Mouse (Mus musculus) frontal cortex, adult 2 months (tissue): ENCODE results near the gene Dtx1. TPM values are rescaled to one million over a fixed set of nuclear protein-coding genes. Genes with fewer than 3 reads are reported as not detected.

Experiments
- DNase-seq, 2 experiments: peaks; one replicate each; pipeline ENCODE4 v3.0.0; 2022; ENCODE audit warnings: low spot score in 1 of 2; ENCODE audit errors: extremely low spot score in 1 of 2
- polyA plus RNA-seq: library from polyadenylated mRNA; depleted of rRNA; stranded (reverse); fragments of >200 nt; gene quantifications from 2 replicates; pipeline ENCODE4 v1.2.3, GENCODE M21; 2012

Dtx1 gene
- polyA plus RNA-seq, 1 experiment, result 93.3 TPM

- DNase-seq, result no peak
These were observed 5.2 kb downstream of the Dtx1 start for GRCm38 (mm10) chr5:120706541-120706940.

GRCm38 (mm10) chr5:120704421-120704820, 7.3 kb downstream of the Dtx1 start:
- DNase-seq, result no peak

GRCm38 (mm10) chr5:120703660-120704059, 8.1 kb downstream of the Dtx1 start:
- DNase-seq, result no peak

- no peak for DNase-seq
These were observed 8.8 kb downstream of the Dtx1 start for GRCm38 (mm10) chr5:120702969-120703368.

- DNase-seq, result no peak
These were observed 9.3 kb downstream of the Dtx1 start for GRCm38 (mm10) chr5:120702421-120702820.

- DNase-seq, result no peak
These were observed 10.5 kb downstream of the Dtx1 start for GRCm38 (mm10) chr5:120700996-120701790.

GRCm38 (mm10) chr5:120698801-120699391, 12.8 kb downstream of the Dtx1 start:
- no peak for DNase-seq

GRCm38 (mm10) chr5:120698181-120698580, 13.5 kb downstream of the Dtx1 start:
- no peak for DNase-seq

- DNase-seq, result no peak
These were observed 14.9 kb downstream of the Dtx1 start for GRCm38 (mm10) chr5:120696865-120697264.

- no peak for DNase-seq
These were observed 15.5 kb downstream of the Dtx1 start for GRCm38 (mm10) chr5:120696057-120696743.

GRCm38 (mm10) chr5:120694695-120695074, 17.0 kb downstream of the Dtx1 start:
- DNase-seq, result no peak

- no peak for DNase-seq
These were observed 17.6 kb downstream of the Dtx1 start for GRCm38 (mm10) chr5:120693931-120694694.

GRCm38 (mm10) chr5:120692034-120692433, 19.7 kb downstream of the Dtx1 start:
- no peak for DNase-seq

- no peak for DNase-seq
These were observed 21.3 kb downstream of the Dtx1 start for GRCm38 (mm10) chr5:120690417-120690816.

GRCm38 (mm10) chr5:120688434-120688833, 23.3 kb downstream of the Dtx1 start:
- no peak for DNase-seq

GRCm38 (mm10) chr5:120687897-120688296, 23.8 kb downstream of the Dtx1 start:
- no peak for DNase-seq

- no peak for DNase-seq
These were observed 24.3 kb downstream of the Dtx1 start for GRCm38 (mm10) chr5:120687484-120687851.

- no peak for DNase-seq
These were observed 24.8 kb downstream of the Dtx1 start for GRCm38 (mm10) chr5:120686749-120687483.

GRCm38 (mm10) chr5:120685678-120686077, 26.0 kb downstream of the Dtx1 start:
- DNase-seq, result no peak
